Mouse (Mus musculus) neural tube, embryonic 13.5 days (tissue): ENCODE measurements at regions not wholly inside any gene's neighbourhood (a gene's known extent, or its start where the extent isn't known, plus 50 kb on each side); places are given as distances from the start of the nearest gene placed in this dataset.

Experiments
- ATAC-seq: fragments of 200-750 bp; cut with Nextera tagmentation; 2 replicates; pipeline ENCODE4 v1.8.0; 2017; ENCODE audit warnings: low read depth, mild to moderate bottlenecking, moderate TSS enrichment, moderate library complexity
- H3K27ac ChIP-seq: fragments of 300-500 bp; sonication (generic); replicated peaks from 2 replicates; pipeline ENCODE4 v1.5.1; 2015; ENCODE audit warnings: moderate library complexity, mild to moderate bottlenecking, inconsistent platforms
- H3K27me3 ChIP-seq: fragments of 300-500 bp; sonication (generic); 2 replicates; pipeline ENCODE4 v1.6.1; 2015; ENCODE audit warnings: mild to moderate bottlenecking, inconsistent platforms
- H3K36me3 ChIP-seq: fragments of 300-500 bp; sonication (generic); 2 replicates; pipeline ENCODE4 v1.6.1; 2015; ENCODE audit warnings: mild to moderate bottlenecking, inconsistent platforms
- H3K4me1 ChIP-seq: fragments of 300-500 bp; sonication (generic); replicated peaks from 2 replicates; pipeline ENCODE4 v1.6.1; 2015; ENCODE audit warnings: inconsistent platforms
- H3K4me2 ChIP-seq: fragments of 300-500 bp; sonication (generic); 2 replicates; pipeline ENCODE4 v1.6.1; 2015; ENCODE audit warnings: inconsistent platforms, mild to moderate bottlenecking, moderate library complexity
- H3K4me3 ChIP-seq: fragments of 300-500 bp; sonication (generic); 2 replicates; pipeline ENCODE4 v1.5.1; 2015; ENCODE audit warnings: mild to moderate bottlenecking, inconsistent platforms
- H3K9ac ChIP-seq: fragments of 300-500 bp; sonication (generic); 2 replicates; pipeline ENCODE4 v1.6.1; 2015; ENCODE audit warnings: moderate library complexity, mild to moderate bottlenecking, inconsistent platforms
- H3K9me3 ChIP-seq: fragments of 300-500 bp; sonication (generic); 2 replicates; pipeline ENCODE4 v1.6.1; 2016; ENCODE audit warnings: inconsistent platforms
- WGBS: fragments of 180-500 bp; shearing (Covaris S2); methylation state at CpG from one replicate; pipeline ENCODE4 v1.1.7; 2015; 5-methylcytosine and 5-hydroxymethylcytosine counted together

DNA sequence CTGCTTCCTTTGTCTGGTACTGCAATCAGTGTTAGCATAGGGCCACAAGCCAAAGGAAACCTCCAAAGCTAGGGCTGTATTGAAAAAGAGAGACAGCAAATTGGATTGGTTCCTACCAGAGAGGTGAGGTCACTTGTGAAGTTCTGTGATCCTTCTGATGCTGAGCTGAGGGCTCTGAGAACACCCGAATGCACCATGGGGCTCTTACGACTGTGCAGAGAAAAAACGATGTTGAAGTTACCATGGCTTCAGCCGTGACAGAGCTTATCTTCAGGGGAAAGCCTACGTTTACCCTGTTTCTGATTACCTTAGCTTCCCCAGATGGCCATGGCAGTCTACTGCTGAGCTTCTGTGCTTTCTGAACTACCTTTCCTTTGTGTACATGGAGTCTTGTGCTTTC is 53.9 kb upstream of the Fmo9 start:
- H3K9ac ChIP-seq = no peak overlapping the region
- H3K4me1 ChIP-seq = no peaks in the 10 kb centered on the region
- H3K36me3 ChIP-seq = no peaks in the 10 kb centered on the region
- H3K4me3 ChIP-seq = no peak overlapping the region
- no peaks in the 10 kb centered on the region for H3K27me3 ChIP-seq
- H3K4me2 ChIP-seq = no peak overlapping the region
- no peak for ATAC-seq
- no peak overlapping the region for H3K27ac ChIP-seq
- H3K9me3 ChIP-seq = no peaks in the 10 kb centered on the region
- WGBS = 76% methylated on average over 5 of the region's 5 CpGs

DNA sequence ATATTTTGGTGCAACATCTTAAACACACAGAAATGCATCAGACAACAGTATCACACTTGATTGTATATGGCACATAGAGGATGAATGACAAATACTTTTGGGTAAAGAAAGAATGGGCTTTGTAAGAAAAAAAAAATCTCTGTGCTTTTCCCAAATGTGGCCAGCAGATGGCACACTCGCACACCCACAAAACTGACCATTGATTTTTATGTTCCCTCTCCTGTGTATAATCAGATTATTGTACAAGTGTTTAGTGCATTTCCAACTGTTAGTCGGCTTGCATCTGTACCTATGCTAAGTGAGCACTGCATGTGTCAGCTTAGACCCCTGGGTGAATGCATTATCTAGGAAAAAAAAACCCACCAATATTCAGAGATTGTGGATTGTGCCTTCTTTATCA is 56.4 kb upstream of the Fmo9 start:
- Histone ChIP-seq H3K36me3 (no peaks in the 10 kb centered on the region), H3K9me3 (no peaks in the 10 kb centered on the region), H3K27ac (no peak overlapping the region), H3K4me3 (no peak overlapping the region), H3K4me1 (no peaks in the 10 kb centered on the region), H3K9ac (no peak overlapping the region), H3K4me2 (no peak overlapping the region), H3K27me3 (no peaks in the 10 kb centered on the region)
- no peak for ATAC-seq
- WGBS = 1% methylated on average over 2 of the region's 2 CpGs

DNA sequence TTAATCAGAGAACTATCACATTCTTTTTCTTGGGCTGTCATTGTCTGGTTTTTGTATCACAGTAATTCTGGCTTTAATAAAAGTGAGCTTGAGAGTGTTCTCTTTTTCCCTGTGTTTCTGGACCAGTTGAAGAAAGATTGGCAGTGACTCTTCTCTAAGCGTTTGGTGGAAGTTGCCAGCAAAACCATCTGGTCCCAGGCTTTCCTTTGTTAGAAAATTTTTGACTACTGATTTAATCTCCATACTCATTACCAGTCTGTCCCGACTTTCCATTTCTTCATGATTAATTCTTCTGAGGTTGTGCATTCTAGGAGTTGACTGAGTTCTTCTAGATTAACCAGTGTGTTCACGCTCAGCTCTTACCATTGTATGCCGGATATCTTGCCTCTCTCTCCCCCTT is 68.6 kb upstream of the Fmo9 start:
- Histone ChIP-seq H3K4me1 (no peaks in the 10 kb centered on the region), H3K4me2 (no peak overlapping the region), H3K9me3 (no peaks in the 10 kb centered on the region), H3K9ac (no peak overlapping the region), H3K36me3 (no peaks in the 10 kb centered on the region), H3K4me3 (no peak overlapping the region), H3K27ac (no peak overlapping the region), H3K27me3 (no peaks in the 10 kb centered on the region)
- ATAC-seq = no peak
- 81% methylated on average over 4 of the region's 4 CpGs for WGBS

DNA sequence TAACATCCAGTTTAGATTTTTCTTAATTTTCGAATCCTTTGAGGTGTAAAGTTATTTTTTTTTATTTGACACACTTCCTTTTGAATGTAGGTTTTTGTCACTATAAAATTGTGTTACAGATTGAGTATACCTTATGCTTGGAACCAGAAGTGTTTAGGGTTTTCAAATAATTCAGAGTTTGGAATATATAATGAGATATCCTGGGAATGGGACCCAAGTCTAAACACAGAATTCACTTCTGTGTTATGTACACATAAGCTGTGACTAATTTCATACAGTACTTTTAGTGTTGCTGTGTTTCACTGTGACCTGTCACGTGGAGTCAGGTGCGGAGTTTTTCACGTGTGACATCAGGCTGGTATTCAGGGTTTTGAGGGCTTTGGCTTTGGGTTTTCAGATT is 69.1 kb upstream of the Fmo9 start:
- no peak for ATAC-seq
- Histone ChIP-seq H3K4me2 (no peak overlapping the region), H3K4me1 (no peaks in the 10 kb centered on the region), H3K36me3 (no peaks in the 10 kb centered on the region), H3K27me3 (no peaks in the 10 kb centered on the region), H3K4me3 (no peak overlapping the region), H3K9me3 (no peaks in the 10 kb centered on the region), H3K9ac (no peak overlapping the region), H3K27ac (no peak overlapping the region)
- 83% methylated on average over 4 of the region's 4 CpGs for WGBS

DNA sequence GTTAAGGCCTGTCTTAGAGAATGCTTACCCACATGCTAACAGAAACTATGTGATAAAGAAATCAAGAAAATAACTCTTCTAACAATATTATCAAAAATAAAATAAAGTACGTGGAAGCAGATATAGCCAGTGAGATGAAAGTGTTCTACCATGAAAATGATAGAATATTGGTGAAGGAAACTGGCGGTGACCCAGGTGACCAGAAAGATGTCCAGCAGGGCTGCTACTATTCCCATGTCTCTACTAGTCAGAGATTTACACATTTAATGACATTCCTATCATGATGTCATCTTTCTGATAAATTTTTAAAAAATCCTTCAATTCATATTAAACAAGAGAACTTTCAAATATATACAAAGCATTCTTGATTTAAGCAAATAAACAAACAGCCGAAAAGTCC is 69.8 kb upstream of the Fmo9 start:
- Histone ChIP-seq H3K9ac (no peak overlapping the region), H3K36me3 (no peaks in the 10 kb centered on the region), H3K9me3 (no peaks in the 10 kb centered on the region), H3K4me1 (no peaks in the 10 kb centered on the region), H3K27me3 (no peaks in the 10 kb centered on the region), H3K4me2 (no peak overlapping the region), H3K27ac (no peak overlapping the region), H3K4me3 (no peak overlapping the region)
- ATAC-seq = no peak
- 95% methylated on average over 3 of the region's 3 CpGs for WGBS

DNA sequence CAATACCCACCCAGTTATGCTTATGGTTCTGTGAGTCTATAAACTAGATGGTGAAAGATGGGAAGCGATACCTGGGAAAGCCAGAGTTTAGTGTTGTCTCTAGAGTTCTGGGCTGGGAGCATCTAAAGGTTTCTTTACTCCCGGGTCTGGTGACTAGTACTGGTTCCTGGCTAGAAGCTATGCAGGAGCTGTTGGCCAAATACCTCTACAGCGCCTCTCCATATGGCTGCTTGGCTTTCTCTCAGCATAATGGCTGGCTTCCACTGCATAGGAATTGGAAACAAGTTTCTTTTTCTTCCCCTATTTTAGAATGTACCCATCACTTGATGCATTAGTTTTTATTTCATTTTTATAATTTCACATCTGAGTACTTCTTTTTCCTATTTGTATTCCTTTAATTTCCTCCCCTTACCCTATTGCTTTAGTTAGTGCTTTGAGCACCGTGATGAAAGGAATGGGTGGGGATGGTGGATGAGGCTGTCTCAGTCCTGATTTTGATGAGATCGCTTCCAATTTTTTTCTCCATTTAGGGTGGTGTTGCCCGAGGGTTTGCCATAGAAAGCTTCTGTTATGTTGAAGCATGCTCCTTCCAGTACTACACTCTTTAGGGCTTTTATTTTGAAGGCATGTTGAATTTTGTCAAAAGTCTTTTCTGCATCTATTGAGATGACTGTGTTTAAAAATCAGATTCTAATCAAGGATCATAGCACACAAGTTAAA is 71.5 kb upstream of the Fmo9 start:
- H3K27ac ChIP-seq = no peak overlapping the region
- H3K9ac ChIP-seq = no peak overlapping the region
- no peaks in the 10 kb centered on the region for H3K36me3 ChIP-seq
- no peaks in the 10 kb centered on the region for H3K9me3 ChIP-seq
- no peak overlapping the region for H3K4me2 ChIP-seq
- no peak overlapping the region for H3K4me3 ChIP-seq
- no peak for ATAC-seq
- WGBS = 89% methylated on average over 6 of the region's 6 CpGs
- no peaks in the 10 kb centered on the region for H3K4me1 ChIP-seq
- H3K27me3 ChIP-seq = no peaks in the 10 kb centered on the region

DNA sequence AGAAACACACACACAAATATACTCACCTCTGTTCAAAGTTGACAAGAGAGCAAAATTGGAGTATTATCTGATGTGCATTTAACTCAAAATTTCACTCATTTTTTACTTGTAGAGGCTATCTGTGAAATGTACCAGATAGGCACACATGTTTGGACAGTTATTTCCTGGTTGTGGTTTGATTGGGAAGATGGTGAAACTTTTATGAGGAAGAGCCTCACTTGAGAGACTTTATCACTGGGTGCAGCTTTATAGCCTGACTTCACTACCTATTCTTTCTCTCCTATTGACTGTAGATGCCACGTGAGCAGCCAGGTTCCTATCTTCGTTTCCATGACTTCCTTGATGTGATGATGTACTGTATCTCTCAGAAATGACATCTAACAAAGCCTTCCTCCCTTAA is 77.3 kb upstream of the Fmo9 start:
- no peaks in the 10 kb centered on the region for H3K9me3 ChIP-seq
- 81% methylated on average over 2 of the region's 2 CpGs for WGBS
- no peak overlapping the region for H3K27ac ChIP-seq
- H3K27me3 ChIP-seq = no peaks in the 10 kb centered on the region
- H3K4me1 ChIP-seq = no peaks in the 10 kb centered on the region
- H3K9ac ChIP-seq = no peak overlapping the region
- H3K4me3 ChIP-seq = no peak overlapping the region
- no peak for ATAC-seq
- H3K4me2 ChIP-seq = no peak overlapping the region
- H3K36me3 ChIP-seq = no peaks in the 10 kb centered on the region

DNA sequence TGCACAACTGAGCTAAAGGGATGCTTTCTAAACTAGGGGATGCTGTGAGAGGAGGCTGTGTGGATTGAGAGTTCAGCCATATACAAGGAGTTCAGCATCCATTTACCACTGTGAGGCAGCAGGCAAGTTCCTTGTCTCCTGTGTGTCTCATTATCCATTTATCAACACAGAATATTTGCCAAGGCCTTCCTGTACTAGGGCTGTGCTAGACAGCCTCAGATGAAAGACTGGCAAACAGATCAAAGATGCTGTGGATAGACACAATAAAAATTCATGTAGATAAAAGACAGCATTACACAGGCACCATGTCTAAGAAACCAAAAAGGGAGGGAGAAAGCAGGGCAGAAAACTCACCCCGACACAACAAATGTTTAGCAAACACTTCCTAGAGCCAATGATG is 91.5 kb upstream of the Fmo9 start:
- Histone ChIP-seq H3K4me2 (no peak overlapping the region), H3K9ac (no peak overlapping the region), H3K4me1 (no peaks in the 10 kb centered on the region), H3K36me3 (no peaks in the 10 kb centered on the region), H3K27me3 (no peaks in the 10 kb centered on the region), H3K9me3 (peaks cover 6% of the 10 kb centered on the region; the same call in 1 of the 2 replicates), H3K27ac (no peak overlapping the region), H3K4me3 (no peak overlapping the region)
- ATAC-seq = no peak
- 84% methylated on average over 1 of the region's 1 CpGs for WGBS

DNA sequence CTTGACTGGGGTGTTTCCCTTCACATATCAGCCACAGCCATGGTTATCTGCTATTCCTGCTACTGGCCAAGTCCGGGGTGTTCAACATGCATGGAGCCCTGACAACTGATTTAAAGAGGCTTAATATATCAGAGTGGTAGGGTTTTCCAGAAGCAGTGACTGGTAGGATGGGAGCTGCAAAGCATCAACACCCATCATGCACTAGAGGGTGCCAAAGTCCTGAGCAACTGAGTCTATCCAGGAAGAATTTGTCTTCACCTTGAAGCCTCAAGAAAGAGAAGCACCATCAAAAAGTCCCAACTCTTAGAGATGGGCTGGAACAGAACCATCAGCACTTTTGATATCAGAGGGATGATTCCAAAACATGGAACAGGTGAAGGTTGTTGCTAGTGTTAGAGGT is 100.5 kb upstream of the Fmo9 start:
- 81% methylated on average over 1 of the region's 1 CpGs for WGBS
- Histone ChIP-seq H3K36me3 (no peaks in the 10 kb centered on the region), H3K9ac (no peak overlapping the region), H3K4me1 (no peaks in the 10 kb centered on the region), H3K4me3 (no peak overlapping the region), H3K27me3 (no peaks in the 10 kb centered on the region), H3K4me2 (no peak overlapping the region), H3K27ac (no peak overlapping the region), H3K9me3 (no peaks in the 10 kb centered on the region)
- ATAC-seq = no peak

DNA sequence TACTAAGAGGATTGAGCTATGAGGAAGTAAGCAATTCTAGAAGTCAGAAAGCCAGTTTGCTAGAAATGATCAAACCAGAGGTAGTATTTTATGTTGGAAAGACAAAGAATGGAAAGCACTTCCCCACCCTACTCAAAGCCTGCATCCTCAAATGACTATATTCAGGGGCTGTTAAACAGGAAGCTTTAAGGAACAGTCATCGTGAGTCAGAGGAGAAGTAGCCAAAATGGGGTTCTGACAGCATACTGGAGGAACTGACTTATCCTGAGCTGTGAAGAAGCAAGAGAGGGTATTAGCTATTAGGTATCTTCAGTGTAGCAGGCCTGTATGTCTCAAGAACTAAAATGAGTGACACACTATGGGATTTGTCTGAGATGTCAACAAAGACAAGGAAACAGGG is 106.3 kb upstream of the Fmo9 start:
- no peak for ATAC-seq
- H3K27me3 ChIP-seq = no peaks in the 10 kb centered on the region
- no peaks in the 10 kb centered on the region for H3K9me3 ChIP-seq
- H3K36me3 ChIP-seq = no peaks in the 10 kb centered on the region
- no peak overlapping the region for H3K4me2 ChIP-seq
- H3K27ac ChIP-seq = no peak overlapping the region
- H3K9ac ChIP-seq = no peak overlapping the region
- 83% methylated on average over 1 of the region's 1 CpGs for WGBS
- H3K4me1 ChIP-seq = no peaks in the 10 kb centered on the region
- H3K4me3 ChIP-seq = no peak overlapping the region

DNA sequence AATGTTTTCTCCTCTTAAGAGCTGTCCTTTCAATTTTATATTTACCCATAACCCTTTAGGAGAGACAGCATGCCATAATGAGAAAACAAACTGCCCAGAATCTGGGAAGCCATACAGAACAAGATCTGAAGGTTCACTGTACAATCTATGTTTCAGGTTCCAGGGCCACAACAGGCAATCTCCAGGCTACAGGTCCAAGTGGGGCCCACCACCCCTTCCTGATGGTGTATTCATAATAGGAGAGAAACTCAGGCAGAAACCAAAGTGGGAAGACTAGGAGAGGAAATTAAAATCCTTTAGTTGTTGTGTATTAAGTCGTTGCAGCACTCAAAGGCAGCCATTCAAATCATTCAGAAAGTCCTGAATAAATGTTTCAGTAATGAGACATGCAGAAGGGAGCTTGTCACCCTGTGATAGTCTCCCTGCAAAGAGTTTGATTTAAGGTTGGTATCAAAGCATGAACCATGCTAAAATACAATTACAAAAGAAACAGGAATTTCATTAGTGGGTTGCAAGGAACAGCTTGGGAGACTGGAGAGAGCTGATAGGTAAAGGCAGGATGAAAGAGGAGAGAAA is 107.3 kb upstream of the Fmo9 start:
- Histone ChIP-seq H3K36me3 (no peaks in the 10 kb centered on the region), H3K4me3 (no peak overlapping the region), H3K9ac (no peak overlapping the region), H3K27me3 (no peaks in the 10 kb centered on the region), H3K27ac (no peak overlapping the region), H3K4me2 (no peak overlapping the region), H3K9me3 (no peaks in the 10 kb centered on the region), H3K4me1 (no peaks in the 10 kb centered on the region)
- ATAC-seq = no peak
- WGBS = 24% methylated on average over 1 of the region's 1 CpGs

DNA sequence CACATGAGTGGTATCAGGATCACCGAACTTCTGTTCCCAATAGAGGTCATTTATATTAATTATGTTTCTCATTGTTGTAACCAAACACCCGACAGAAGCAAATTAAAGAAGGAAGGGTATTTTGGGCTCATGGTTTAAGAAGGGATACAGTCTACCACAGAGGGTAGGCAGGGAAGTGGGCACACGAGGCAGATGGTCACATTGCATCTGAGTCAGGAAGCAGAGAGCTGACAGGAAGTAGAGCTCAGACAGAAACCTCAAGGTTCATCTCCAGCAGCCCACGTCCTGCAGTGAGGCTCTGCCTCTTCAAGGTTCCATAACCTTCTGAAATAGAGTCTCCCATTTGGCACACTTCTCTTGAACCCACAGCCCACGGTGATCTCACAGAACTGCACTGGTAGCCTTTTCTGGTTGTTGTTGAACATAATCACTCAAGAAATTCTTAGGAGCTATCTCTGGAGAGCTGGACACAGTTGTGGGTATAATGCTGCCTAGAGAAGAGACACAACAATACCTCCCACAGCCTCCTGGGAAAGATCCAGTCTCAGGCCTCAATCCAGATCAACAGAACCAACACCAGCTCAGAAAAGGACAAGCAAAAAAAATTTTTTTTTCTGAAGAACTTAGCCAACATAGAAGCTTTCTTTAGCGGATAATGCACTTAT is 111.5 kb upstream of the Fmo9 start:
- H3K4me2 ChIP-seq = no peak overlapping the region
- H3K36me3 ChIP-seq = no peaks in the 10 kb centered on the region
- WGBS = 80% methylated on average over 6 of the region's 6 CpGs
- no peak overlapping the region for H3K4me3 ChIP-seq
- no peak for ATAC-seq
- no peaks in the 10 kb centered on the region for H3K27me3 ChIP-seq
- peaks cover 11% of the 10 kb centered on the region for H3K4me1 ChIP-seq
- H3K9me3 ChIP-seq = no peaks in the 10 kb centered on the region
- H3K27ac ChIP-seq = no peak overlapping the region
- H3K9ac ChIP-seq = no peak overlapping the region

DNA sequence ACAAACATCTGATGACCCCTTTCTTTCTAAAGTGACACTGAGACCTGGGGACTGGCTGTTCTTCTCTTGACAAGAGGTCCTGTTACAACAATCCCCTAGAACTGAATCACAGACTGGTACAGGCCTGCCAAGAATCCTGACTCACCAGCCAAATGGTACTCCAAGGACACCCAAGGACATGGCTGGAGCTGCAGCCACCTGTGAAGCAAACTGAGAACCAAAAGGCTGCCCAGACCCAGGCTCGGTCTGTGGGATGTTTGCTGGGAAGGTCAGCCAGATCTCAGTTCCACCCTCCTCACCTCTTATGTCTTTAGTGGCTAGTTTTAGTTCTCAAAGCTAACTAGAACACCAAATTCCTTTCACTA is 112.1 kb upstream of the Fmo9 start:
- WGBS = 80% methylated on average over 1 of the region's 1 CpGs
- H3K9me3 ChIP-seq = no peaks in the 10 kb centered on the region
- no peaks in the 10 kb centered on the region for H3K27me3 ChIP-seq
- H3K4me1 ChIP-seq = peaks cover 11% of the 10 kb centered on the region
- no peak overlapping the region for H3K27ac ChIP-seq
- no peaks in the 10 kb centered on the region for H3K36me3 ChIP-seq
- no peak overlapping the region for H3K4me3 ChIP-seq
- H3K4me2 ChIP-seq = no peak overlapping the region
- no peak for ATAC-seq
- H3K9ac ChIP-seq = no peak overlapping the region
